Mouse (Mus musculus) lung, postnatal 0 days (tissue): ENCODE results near the gene P2ry6.

ENCODE experiments used
- CTCF ChIP-seq: IDR thresholded peaks from 2 replicates; pipeline ENCODE4 v1.5.1; 2016; ENCODE audit warnings: antibody characterized with exemption, mild to moderate bottlenecking
- EP300 ChIP-seq: IDR thresholded peaks from 2 replicates; pipeline ENCODE4 v1.6.1; 2016; ENCODE audit warnings: antibody characterized with exemption, mild to moderate bottlenecking, control low read depth

DNA sequence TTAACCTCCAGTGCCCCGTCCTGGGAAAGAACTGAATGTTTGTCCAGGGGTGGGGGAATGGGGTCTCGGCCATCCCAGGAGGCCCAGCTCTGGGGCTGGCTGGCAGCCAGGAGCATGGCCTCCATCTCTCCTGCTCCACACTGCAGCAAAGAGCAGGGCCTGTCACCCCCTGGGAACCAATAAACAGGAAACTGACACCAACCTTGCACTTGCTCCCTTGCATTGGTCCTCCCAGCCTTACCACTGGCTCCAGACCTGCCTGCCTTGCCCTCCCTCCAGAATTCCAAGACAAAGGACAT is 54.7 kb downstream of the P2ry6 start:
- TF ChIP-seq CTCF (no peak), EP300 (peak; percentile 20; the same call in 1 of the 2 replicates)
